Mouse (Mus musculus) heart, adult 18-20 months (tissue): ENCODE measurements around the gene Bysl. TPM values are rescaled to one million over a fixed set of nuclear protein-coding genes. Genes with fewer than 3 reads are reported as not detected.
A peak's percentile ranks its signal among the peaks of the same experiment; 100 is the strongest.
"Not testable (repeated sequence)": the region's sequence is repeated elsewhere in the genome, so short reads cannot be mapped to it uniquely, and the experiment has no call there.

ENCODE experiments used
- DNase-seq, 2 experiments: peaks; one replicate each; pipeline ENCODE4 v3.0.0; 2021 to 2022; ENCODE audit warnings: mixed read lengths in 1 of 2
- long read RNA-seq, 2 experiments: library from polyadenylated mRNA; stranded (forward); transcript quantifications; one replicate each; pipeline ENCODE4 v2.0.0; 2021
- total RNA-seq, 2 experiments: library from RNA; stranded (reverse); gene quantifications; 2 replicates each; pipeline ENCODE4 v1.2.3; 2021

Gene Bysl
- 10 to 100 TPM; 13.5 to 16.5 TPM for total RNA-seq
- long read RNA-seq, experiment 1, transcript Bysl-201 (7 exons, 3,854 nt), result major isoform, 29 of 30 reads
- long read RNA-seq, experiment 1, partial matches to known transcripts, result 0 of 30 reads
- long read RNA-seq, experiment 1, other reads (novel, unspliced or antisense), result 1 of 30 reads
- long read RNA-seq, experiment 2, partial matches to known transcripts, result 0 of 3 reads
- long read RNA-seq, experiment 2, other reads (novel, unspliced or antisense), result 0 of 3 reads

DNA sequence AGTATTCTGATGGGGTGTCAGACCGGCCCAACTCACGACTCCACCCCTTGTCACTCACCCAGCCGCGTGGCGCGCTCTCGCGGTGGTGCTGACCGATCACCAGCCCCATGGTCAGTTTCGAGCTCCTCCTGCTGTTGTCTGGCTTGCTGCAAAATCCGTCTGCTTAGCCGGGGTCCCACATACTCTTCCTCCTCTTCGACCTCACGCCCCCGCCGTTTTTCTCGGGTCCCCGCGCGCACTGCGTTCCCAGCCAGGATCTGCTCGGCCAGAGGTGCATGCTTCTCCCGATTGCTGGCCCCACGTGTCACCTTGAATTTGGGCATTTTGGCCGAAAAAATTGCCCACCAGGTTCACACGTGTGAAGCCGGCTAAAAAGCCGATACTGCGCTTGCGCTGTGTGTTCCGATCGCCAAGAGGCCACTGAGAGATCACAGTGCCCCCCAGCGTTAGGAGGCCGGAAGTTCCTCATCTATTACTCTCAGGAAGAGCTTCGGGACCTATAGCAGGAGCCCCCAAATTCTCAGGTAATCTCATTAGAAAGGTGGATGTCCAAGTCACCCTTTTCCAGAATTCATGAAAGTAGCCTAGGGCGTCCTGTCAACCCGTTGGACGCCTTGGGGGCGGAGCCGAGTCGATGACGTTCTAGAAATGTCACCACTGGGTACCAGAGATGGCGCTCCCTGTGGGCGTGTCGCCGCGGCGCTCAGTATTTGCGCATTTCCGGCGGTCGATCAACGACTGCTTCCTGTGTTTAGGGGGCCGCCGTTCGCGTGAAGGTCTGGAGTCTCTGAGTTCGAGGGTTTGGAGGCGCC is at the start of gene Bysl, which contains the start of the genes Med20 and Gm20517:
Bysl (minus strand) TSS at position 644 of the 812 bp plus-strand sequence.
Med20 (plus strand) TSS at position 734 of the 812 bp plus-strand sequence.
Gm20517 (plus strand) TSS at position 741 of the 812 bp plus-strand sequence.
- peak; percentile 97 to 99 for DNase-seq

DNA sequence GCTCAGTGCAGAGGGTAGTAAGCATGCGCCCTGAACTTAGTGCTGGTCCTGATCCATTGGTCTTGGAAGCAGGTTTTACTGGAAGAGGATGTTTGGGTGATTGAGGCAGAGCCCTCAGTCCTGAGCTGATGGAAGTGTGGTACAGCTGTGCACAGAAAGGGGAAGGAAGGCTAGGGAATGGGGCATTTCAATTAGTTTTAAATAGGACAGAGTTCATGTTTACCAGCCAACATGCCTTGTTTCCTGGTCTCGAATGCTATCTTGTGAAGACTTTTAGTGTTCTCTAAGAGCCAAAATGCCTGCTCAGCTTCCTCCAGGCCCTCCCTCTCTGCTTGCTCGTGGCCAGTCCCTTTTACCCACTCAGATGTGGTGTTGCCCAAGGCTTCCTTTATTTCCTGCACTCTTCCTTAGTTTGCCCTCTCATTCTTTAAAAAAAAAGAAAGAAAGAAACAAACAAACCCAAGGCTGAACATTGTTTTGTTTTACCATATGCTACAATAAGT is 47.5 kb upstream of the Bysl start:
- DNase-seq, result peak in 1 of 2 experiments; percentile 34

DNA sequence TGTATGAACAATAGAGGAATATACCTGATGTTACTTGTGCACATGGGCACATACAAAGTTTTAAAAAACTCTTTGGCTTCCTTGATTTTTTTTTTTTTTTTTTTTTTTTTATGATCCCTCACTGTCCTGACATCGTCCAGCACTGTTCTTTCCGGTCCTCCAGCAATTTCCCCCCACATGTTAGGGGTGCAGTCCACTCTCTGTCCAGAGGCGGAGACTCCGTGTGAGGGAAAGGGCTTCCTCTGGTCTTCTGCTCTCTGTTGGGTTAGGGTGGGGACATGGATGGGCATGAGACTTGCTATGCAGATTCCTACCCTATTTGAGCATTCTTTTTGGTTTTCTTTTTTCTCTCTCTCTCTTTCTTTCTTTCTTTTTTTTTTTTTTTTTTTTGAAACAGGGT is 46.6 kb upstream of the Bysl start:
- no peak for DNase-seq

DNA sequence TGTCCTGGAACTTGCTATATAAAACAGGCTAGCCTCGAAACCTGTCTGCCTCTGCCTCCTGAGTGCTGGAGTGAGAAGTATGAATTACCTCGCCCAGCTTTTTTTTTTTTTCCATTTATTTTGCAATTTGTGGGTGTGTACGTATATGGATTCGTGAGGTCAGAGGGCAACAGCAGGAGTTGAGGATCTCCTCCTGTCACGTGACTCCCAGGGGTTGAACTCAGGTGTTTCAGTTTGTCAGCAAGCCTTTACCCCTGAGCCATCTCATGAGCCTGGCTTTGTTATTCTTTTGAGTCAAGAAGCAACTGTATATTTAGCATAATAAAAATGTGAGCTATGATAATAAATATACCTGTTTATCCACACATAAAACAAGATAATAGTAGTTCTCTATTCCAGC is 44.4 kb upstream of the Bysl start:
- DNase-seq, result no peak

DNA sequence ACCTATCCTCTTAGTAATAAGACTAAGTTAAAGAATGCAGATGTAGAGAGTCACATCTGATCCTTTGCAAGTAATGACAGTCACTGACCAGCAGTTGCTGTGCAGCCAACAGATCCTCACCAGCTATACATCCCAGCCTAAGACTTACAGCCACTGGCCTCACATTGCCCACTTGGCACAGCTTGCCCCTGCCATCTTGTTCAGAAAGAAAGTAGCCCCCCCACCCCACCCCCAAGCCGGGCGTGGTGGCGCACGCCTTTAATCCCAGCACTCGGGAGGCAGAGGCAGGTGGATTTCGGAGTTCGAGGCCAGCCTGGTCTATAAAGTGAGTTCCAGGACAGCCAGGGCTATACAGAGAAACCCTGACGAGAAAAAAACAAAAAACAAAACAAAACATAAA is 43.1 kb upstream of the Bysl start:
- not testable (repeated sequence) for DNase-seq

DNA sequence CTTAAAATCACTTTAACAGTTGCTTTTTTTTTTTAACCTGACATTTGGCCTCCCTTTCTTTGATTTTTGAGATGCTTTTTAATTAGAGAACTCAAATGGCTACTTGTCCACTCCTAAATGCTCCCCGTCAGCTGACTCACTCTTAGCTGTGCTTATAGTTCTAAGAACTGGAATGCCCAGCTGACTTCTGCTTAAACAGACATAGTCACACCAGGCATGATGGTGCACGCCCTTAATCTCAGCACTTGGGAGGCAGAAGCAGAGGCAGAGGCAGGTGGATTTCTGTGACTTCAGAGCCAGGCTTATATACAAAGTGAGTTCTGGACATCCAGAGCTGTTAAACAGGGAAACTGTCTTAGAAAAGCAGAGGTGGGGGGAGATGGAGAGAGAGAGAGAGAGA is 40.7 kb upstream of the Bysl start:
- no peak for DNase-seq

DNA sequence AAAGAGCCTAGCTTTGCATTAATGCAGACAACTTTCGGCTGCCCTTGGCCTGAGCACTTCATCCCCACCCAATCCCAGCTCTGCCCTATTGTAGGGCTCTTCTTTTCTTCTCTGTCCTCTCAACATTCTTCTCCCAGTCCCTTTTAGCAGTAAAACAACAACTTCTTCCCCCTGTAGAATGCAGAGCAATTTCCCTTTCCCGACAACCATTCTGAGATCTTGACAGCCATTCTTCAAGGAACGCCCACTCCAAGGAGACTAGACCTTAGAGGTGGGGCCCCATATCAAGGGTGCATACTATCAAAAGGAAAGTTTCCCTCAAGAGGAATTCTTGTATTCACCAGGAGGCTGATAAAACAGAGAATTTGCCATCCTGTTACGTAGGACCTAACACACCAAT is 37.7 kb upstream of the Bysl start:
- DNase-seq, result no peak

DNA sequence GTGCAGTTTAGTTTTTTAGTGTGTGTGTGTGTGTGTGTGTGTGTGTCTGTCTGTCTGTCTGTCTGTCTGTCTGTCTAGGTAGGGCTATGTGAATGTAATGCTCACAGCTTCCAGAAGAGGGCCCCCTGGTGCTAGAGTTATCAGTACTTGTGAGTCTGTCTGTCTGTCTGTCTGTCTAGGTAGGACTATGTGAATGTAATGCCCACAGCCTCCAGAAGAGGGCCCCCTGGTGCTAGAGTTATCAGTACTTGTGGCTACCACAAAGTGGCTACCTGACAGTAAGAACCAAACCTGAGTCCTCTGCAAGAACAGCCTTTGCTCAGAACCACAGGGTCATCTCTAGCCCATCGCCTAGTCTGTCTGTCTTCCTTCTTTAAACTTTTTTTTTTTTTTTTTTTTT is 35.4 kb upstream of the Bysl start:
- DNase-seq, result peak; percentile 39 to 66

DNA sequence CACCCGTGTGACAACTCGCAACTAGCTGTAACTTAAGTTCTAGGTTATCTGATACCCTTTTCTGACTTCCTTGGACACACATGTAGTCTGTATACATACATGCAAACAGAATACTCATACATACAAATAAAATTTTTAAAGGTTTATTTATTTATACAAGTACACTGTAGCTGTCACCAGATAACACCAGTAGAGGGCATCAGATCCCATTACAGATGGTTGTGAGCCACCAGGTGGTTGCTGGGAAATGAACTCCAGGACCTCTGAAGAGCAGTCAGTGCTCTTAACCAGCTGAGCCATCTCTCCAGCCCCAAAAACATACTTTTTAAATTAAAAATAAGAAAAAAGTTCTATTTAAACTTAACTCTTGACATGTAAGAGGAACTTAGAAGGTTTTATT is 31.7 kb upstream of the Bysl start:
- no peak for DNase-seq

DNA sequence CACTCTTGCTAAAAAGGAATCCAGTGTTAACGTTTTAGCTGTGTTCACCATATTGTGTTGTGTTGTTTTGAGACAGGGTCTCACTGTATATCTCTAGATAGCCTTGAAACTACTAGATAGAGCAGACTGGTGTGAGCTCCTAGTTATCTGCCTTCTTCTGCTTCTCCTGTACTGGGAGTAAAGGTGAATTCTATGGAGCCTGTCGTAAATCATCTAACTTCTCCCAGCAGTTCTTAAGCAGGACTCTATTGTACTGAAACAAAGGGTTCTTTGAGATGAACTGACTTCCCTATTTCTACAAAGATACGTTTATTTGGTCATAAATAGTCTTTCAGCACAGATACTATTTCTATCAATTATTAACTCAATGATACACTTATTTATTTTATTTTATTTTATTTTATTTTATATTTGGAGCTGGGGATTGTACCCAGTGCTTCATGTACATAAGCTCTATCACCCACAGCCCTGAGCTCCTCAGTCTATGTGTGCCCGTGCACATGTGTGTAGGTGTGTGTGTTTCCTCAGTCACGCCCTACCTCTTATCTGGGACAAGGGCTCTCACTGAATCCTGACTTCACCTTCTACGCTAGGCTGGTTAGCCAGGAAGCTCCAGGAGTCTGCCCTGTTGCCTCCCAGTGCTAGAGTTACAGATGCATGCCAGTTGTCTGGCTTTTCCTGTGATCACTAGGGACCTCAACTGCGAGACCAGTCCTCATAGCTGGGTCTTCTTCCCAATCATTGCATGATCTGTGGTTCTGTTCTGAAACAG is 22.9 kb upstream of the Bysl start:
- no peak for DNase-seq

DNA sequence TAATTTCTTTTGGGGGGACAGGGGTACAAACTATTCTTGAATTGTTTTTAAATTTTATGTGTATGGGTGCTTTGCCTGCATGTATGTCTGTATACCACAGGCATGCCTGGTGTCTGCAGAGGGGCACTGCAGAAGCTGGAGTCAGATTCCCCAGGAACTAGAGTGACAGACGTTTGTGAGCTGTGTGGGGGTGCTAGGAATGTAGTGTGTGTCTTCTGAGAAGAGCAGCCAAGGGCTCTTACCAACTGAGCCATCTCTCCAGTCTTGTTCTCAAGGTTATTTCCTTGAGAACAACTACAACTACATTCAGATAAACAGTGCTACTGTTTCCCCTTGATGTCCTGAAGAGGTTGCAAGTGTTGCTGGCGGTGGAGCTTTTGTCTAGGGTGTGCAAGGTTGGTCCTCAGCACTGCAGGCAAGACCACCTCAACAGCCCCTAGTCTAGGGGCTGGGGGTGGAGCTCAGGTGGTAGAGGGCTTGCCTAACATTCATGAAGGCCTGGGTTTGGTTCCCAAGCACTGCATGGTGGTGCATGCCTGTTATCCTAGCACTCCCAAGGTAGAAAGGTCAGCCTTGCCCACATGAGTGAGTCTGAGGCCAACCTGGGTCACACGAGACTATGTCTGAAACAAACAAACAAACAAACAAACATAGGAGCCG is 21.0 kb upstream of the Bysl start:
- DNase-seq, result no peak

DNA sequence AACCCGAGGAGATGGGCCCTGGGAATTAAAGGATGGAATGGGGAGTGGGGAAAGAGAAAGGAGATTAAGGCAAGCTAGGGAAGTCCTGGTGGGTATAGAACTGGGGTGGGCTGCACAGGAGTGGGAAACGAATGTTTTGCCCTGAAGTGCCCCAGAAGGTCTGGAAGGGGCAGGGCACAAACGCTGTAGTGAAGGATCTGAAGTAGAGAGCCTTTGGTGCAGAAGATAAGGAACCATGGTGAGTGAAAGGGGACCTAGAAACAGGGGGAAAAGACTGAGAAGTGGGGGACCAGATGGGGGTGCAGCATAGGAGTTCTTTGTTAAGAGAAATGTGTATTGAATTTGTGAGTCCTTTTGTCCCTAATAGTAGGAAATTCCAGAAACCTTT is 19.4 kb upstream of the Bysl start, which contains the start of gene Usp49:
Usp49 (plus strand) TSS at position 13 of the 388 bp plus-strand sequence.
- DNase-seq, result no peak

DNA sequence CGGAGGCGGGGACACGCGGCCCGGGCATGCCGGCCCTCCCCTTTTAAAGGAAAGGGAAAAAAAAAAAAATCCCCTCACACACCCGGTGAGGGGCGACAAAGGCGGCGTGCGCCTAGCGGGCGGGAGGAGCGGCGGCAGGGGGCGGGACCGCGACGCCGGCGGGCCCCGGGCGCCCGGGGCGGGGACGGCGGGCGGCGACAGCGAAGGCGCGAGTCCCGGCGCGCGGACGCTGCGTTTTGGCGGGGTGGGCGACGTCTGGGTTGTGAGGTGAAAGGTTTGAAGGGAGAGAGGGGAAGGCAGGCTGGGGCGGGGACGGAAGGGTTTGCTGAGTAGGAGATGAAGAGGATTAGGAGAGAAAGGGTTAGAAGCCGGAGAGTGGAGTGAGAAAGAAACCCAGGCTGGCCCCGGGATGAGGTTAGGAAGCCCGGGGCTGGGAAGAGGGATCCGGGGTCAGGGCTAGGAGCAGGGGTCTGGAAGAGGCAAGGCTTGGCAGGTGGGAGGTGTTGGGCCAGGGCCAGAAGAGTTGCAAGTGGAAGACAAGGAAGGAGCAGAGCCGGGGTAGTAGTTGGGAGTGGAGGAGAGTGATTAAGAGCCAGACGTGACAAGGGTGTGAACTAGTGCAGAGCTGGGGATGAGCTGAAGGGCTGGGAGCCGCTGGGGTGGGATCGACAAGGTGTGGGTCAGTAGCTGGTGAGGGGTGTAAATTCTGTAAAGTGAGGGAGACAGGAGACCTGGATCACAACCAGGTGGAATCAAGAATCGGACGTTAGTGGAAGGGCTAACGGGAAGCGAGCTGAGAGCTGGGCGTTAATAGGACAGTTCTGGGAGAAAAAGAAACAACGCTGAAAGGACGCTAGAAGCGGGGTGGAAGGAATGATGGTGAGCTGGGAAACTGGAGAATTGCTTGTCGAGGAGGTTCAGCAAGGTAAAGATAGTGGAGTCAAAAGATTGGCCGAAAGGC is 18.7 kb upstream of the Bysl start:
- no peak for DNase-seq

DNA sequence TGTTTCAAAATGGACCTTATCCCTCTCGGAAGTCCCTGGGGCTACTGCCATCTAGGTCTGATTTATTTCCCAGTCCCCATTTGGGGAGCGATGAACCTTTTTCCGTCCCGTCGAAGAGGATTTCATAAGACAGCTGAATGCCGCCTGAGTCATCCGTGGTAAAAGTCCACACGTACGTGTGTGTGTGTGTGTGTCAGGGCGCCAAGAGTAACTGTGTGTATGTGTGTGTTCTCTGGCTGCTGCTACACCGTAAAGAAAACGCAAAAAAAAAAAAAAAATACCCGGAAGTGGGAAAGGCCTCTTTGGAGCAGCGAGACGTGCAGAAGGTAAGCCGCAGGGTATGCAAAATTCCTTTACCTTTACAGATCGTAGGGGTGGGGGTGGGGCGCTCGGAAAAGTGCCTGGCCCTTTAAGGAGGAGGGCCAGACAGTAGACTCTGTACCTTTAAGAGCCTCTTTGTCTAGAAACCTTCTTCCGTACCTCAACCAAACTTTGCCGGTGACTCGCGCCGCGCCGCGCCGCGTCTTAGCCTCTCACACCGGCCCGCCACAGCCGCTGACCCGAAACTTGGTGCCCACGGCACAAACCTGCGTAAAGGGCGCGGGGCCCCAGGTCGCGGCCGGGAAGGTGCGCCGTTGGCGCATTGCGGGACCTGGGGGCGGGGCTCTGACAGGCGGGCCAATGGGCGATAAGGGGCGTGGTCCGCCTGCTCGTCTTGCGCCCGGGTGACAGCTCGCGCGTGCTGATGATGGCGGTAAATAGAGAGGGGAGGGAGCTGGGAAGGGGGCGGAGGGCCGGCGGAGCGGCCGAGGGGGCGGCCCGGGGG is 17.8 kb upstream of the Bysl start:
- DNase-seq, result peak; percentile 95

DNA sequence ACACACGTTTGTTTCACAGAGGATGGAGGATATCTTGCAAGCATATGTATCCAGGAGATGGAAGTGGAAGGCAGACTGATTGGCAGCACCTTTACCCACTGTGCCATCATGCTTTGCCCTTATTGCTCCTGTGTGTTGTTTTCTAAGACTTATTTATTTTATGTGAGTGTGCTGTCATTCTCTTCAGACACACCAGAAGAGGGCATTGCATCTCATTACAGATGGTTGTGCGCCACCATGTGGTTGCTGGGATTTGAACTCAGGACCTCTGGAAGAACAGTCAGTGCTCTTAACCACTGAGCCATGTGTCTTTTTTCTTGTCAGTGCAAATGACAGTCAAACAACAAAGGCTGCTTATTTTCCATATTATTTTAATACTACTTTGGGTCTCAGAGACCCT is 16.5 kb upstream of the Bysl start:
- no peak for DNase-seq

DNA sequence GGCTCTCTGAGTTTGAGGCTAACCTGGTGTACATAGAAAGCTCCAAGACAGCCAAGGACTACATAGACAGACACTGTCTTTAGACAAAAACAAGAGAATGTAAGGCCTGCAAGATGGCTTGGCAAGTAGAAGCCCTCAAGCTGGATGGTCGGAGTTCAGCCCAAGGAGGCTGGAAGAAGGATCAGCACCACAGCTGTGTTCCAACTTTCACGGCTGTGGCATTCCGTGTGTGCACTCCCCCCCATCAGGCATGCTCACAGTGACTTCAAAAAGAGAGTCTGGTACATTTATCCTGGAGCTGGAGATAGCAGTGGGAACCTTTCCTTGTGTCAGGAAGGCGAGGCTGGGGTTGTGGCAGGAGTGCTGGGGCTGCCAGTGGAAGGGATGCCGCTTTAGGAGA is 14.7 kb upstream of the Bysl start:
- no peak for DNase-seq

DNA sequence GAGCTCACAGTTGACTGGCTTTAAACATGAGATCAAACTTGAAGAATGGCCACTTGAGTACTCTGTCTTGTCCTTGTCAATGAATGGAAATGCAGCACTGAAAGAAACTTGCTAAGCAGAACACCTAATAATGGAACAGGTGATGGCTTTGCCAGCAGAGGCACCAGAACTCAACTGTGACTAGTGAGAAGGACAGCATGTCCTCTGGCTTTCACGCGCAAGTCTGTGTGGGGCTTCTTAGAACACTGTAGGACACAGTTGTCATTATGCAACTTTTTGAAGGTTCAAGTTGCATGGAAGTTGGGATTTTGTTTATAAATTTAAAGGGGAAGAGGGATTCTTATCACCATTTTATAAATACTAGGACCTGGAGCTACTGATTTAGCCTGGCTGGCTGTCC is 13.8 kb upstream of the Bysl start:
- peak in 1 of 2 experiments; percentile 58 for DNase-seq

DNA sequence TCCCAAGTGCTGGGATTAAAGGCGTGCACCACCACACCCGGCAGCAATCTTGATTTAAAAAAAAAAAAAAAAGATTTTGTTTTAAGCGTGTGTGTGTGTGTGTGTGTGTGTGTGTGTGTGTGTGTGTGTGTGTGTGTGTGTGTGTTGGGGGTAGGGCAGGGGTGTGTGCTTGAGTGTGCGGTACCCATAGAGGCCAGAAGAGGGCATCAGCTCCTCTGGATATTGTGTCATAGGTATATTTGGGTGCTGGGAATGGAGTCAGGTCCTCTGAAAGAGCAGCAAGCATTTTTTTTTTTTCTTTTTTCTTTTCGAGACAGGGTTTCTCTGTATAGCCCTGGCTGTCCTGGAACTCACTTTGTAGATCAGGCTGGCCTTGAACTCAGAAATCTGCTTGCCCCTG is 13.3 kb upstream of the Bysl start:
- DNase-seq, result not testable (repeated sequence)

DNA sequence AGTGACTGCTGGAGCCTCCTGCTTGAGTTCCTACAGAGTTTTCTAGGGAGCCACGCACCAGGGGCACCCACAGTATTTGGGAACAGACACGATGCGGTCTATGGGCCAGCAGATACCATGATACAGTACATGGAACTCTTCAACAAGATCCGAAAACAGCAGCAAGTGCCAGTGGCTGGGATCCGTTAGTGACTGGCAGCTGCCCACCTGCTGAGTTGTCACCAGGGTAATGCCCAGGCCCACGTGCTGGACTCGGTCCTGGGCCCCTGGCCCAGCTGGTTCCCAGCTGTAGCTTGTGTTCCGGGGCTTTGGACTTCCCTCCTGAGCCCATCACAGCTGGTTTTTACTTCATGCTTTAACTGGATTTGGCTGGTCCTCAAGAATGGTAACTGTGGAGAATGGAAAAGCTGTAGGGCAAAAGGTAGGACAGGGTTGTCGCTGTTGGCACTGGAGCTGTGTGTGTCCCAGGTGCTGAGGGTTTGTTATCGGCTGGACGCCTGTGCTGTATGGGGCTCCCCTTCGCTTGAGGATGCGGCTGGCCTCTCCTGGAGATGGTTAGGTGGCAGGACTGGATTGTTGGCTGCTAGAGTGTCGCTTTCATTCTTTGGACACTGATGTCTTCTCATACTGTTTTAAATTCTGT is 11.7 kb upstream of the Bysl start:
- DNase-seq, result no peak
